Mouse (Mus musculus) kidney, adult 11 months (tissue): ENCODE results near the gene Ppp2r5c.
A peak's percentile ranks its signal among the peaks of the same experiment; 100 is the strongest.

Source experiments
- DNase-seq: peaks from one replicate; pipeline ENCODE4 v3.0.0; 2022

The Ppp2r5c gene

GRCm38 (mm10) chr12:110566366-110566765 is 119.4 kb downstream of the Ppp2r5c start:
- no peak for DNase-seq

GRCm38 (mm10) chr12:110571050-110571449 is 124.1 kb downstream of the Ppp2r5c start:
- DNase-seq: no peak

- no peak for DNase-seq
Measured at GRCm38 (mm10) chr12:110572351-110572750, 125.4 kb downstream of the Ppp2r5c start.

GRCm38 (mm10) chr12:110573635-110574034 is 126.7 kb downstream of the Ppp2r5c start:
- DNase-seq: no peak

GRCm38 (mm10) chr12:110575926-110576325 is 129.0 kb downstream of the Ppp2r5c start:
- DNase-seq: no peak

- DNase-seq: no peak
Measured at GRCm38 (mm10) chr12:110578333-110578732, 131.4 kb downstream of the Ppp2r5c start.

GRCm38 (mm10) chr12:110588622-110589021 is 141.7 kb downstream of the Ppp2r5c start:
- no peak for DNase-seq

- DNase-seq: no peak
Measured at GRCm38 (mm10) chr12:110590804-110591259, 143.9 kb downstream of the Ppp2r5c start.

- DNase-seq: peak; percentile 100
Measured at GRCm38 (mm10) chr12:110591260-110591883, 144.5 kb downstream of the Ppp2r5c start.

- peak; percentile 38 for DNase-seq
Measured at GRCm38 (mm10) chr12:110598527-110598926, 151.6 kb downstream of the Ppp2r5c start.

GRCm38 (mm10) chr12:110599791-110600190 is 152.9 kb downstream of the Ppp2r5c start:
- no peak for DNase-seq

GRCm38 (mm10) chr12:110600225-110600991 is 153.5 kb downstream of the Ppp2r5c start:
- DNase-seq: no peak

GRCm38 (mm10) chr12:110601241-110602218 is 154.6 kb downstream of the Ppp2r5c start, which contains the start of gene Dync1h1:
Dync1h1 (plus strand) TSS chr12:110601452.
- DNase-seq: peak; percentile 89

GRCm38 (mm10) chr12:110606161-110606560 is 159.2 kb downstream of the Ppp2r5c start:
- no peak for DNase-seq

GRCm38 (mm10) chr12:110606676-110607075 is 159.8 kb downstream of the Ppp2r5c start:
- DNase-seq: no peak

GRCm38 (mm10) chr12:110608460-110609152 is 161.7 kb downstream of the Ppp2r5c start:
- DNase-seq: peak; percentile 76

GRCm38 (mm10) chr12:110609153-110609497 is 162.2 kb downstream of the Ppp2r5c start:
- no peak for DNase-seq

- no peak for DNase-seq
Measured at GRCm38 (mm10) chr12:110610713-110611112, 163.8 kb downstream of the Ppp2r5c start.

GRCm38 (mm10) chr12:110630056-110630455 is 183.1 kb downstream of the Ppp2r5c start:
- no peak for DNase-seq
